ENCODE assay signal across 22 mouse cellular contexts in the genomic region with DNA sequence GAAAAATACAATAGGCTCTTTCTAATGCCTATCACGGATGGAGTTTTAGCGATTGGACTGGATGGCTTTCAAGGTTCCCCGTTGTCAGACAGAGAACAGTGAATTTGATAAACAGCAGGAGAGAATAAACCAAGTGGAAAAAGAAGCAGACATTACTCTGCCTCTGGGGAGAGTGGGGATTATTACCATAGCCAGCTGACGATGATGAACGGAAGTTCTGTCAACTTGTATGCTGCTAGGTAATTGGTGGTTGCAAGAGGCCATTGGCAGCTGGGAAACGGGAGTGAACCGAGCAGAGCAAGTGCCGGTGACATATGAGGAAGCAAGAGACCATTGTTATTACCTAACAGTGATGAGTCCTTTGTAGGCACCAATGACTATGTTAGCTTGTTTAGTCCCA.
DNase-seq lines count a peak whose midpoint lies in the region; ATAC-seq lines count a peak whose summit lies in the region.
"Had no signal": no experiment of that assay in that cellular context is flagged by ENCODE, and none has a peak within 500 bp of the region (broad histone marks: within the 10 kb centered on the region; RNA-seq: fewer than 3 reads in every experiment).

No protein-coding gene starts in this region.

- no peaks in the 10 kb centered on the region for H3K9me3 ChIP-seq in forebrain, embryonic 12.5 days
- no peaks in the 10 kb centered on the region for H3K9me3 ChIP-seq in forebrain, embryonic 16.5 days (ENCODE audit: control insufficient read depth, low read length)
- H3K9me3 ChIP-seq in midbrain, embryonic 13.5 days = no peaks in the 10 kb centered on the region
- no peaks in the 10 kb centered on the region for H3K9me3 ChIP-seq in midbrain, embryonic 10.5 days (replicated peaks)
- H3K9me3 ChIP-seq in hindbrain, embryonic 15.5 days = no peaks in the 10 kb centered on the region
- H3K9me3 ChIP-seq: forebrain, embryonic 10.5 days; heart, embryonic 10.5 days; kidney, embryonic 15.5 days; limb, embryonic 15.5 days had no signal

- H3K27me3 ChIP-seq in forebrain, embryonic 12.5 days = no peaks in the 10 kb centered on the region
- H3K27me3 ChIP-seq in forebrain, embryonic 16.5 days (replicated peaks; ENCODE audit: control insufficient read depth, insufficient read depth, low read length) = no peaks in the 10 kb centered on the region
- H3K27me3 ChIP-seq in midbrain, embryonic 13.5 days = no peaks in the 10 kb centered on the region
- no peaks in the 10 kb centered on the region for H3K27me3 ChIP-seq in midbrain, embryonic 10.5 days (ENCODE audit: low read depth, poor library complexity, severe bottlenecking)
- no peaks in the 10 kb centered on the region for H3K27me3 ChIP-seq in hindbrain, embryonic 15.5 days
- H3K27me3 ChIP-seq: kidney, embryonic 15.5 days; limb, embryonic 15.5 days had no signal

- WGBS in forebrain, embryonic 12.5 days = 72% methylated on average over 8 of the region's 8 CpGs
- WGBS in forebrain, embryonic 16.5 days = 58% methylated on average over 8 of the region's 8 CpGs
- WGBS in midbrain, embryonic 13.5 days = 63% methylated on average over 8 of the region's 8 CpGs
- 90% methylated on average over 8 of the region's 8 CpGs for WGBS in midbrain, embryonic 10.5 days
- 32% methylated on average over 8 of the region's 8 CpGs for WGBS in hindbrain, embryonic 15.5 days

- peak; percentile 46 for ATAC-seq in forebrain, embryonic 12.5 days (ENCODE audit: low FRiP score)
- no peak for ATAC-seq in forebrain, embryonic 16.5 days
- ATAC-seq in midbrain, embryonic 13.5 days = 0 out of 2 replicates have a peak, but pooled peaks have one; percentile 17
- peak; percentile 19; the same call in 1 of the 2 replicates for ATAC-seq in hindbrain, embryonic 15.5 days (ENCODE audit: low FRiP score, low read depth)
- ATAC-seq: intestine, postnatal 0 days had no signal

- no peaks in the 10 kb centered on the region for H3K36me3 ChIP-seq in forebrain, embryonic 12.5 days (replicated peaks)
- H3K36me3 ChIP-seq in forebrain, embryonic 16.5 days (ENCODE audit: control insufficient read depth, insufficient read depth) = no peaks in the 10 kb centered on the region
- H3K36me3 ChIP-seq in midbrain, embryonic 13.5 days = no peaks in the 10 kb centered on the region
- no peaks in the 10 kb centered on the region for H3K36me3 ChIP-seq in midbrain, embryonic 10.5 days
- no peaks in the 10 kb centered on the region for H3K36me3 ChIP-seq in hindbrain, embryonic 15.5 days
- H3K36me3 ChIP-seq: forebrain, embryonic 10.5 days; heart, embryonic 10.5 days; kidney, embryonic 15.5 days; limb, embryonic 15.5 days had no signal

- no peak for DNase-seq in midbrain, embryonic 10.5 days (ENCODE audit: low spot score)
- peak; percentile 43 for DNase-seq in retina, embryonic 14.5 days (ENCODE audit: low spot score)
- DNase-seq in heart, postnatal 36 days = no peak
- no peak for DNase-seq in kidney, postnatal 10 days
- DNase-seq: adrenal gland, postnatal 14 days; cerebellum, adult 9-11 months; gastrocnemius, postnatal 10 days; kidney, postnatal 4 days; layer of hippocampus, adult 9-11 months; lung, embryonic 14.5 days; right cerebral cortex, postnatal 14 days had no signal

- H3K9ac ChIP-seq in forebrain, embryonic 12.5 days = no peak overlapping the region
- H3K9ac ChIP-seq in forebrain, embryonic 16.5 days (replicated peaks; ENCODE audit: low read depth, low read length) = no peak overlapping the region
- no peak overlapping the region for H3K9ac ChIP-seq in midbrain, embryonic 13.5 days (replicated peaks)
- H3K9ac ChIP-seq in hindbrain, embryonic 15.5 days = no peak overlapping the region
- H3K9ac ChIP-seq: kidney, embryonic 15.5 days; limb, embryonic 15.5 days; liver, embryonic 14.5 days; lung, embryonic 14.5 days had no signal

- H3K4me1 ChIP-seq in forebrain, embryonic 12.5 days = no peaks in the 10 kb centered on the region
- no peaks in the 10 kb centered on the region for H3K4me1 ChIP-seq in forebrain, embryonic 16.5 days (replicated peaks; ENCODE audit: control insufficient read depth, insufficient read depth, low read length)
- no peaks in the 10 kb centered on the region for H3K4me1 ChIP-seq in midbrain, embryonic 13.5 days (replicated peaks)
- no peaks in the 10 kb centered on the region for H3K4me1 ChIP-seq in midbrain, embryonic 10.5 days
- 0 out of 2 replicates have a peak, but pooled peaks cover 6% of the 10 kb centered on the region for H3K4me1 ChIP-seq in hindbrain, embryonic 15.5 days (replicated peaks)
- H3K4me1 ChIP-seq: forebrain, embryonic 10.5 days; heart, embryonic 10.5 days; limb, embryonic 15.5 days had no signal

- no peak overlapping the region for H3K27ac ChIP-seq in forebrain, embryonic 12.5 days
- H3K27ac ChIP-seq in forebrain, embryonic 16.5 days (ENCODE audit: low read length) = no peak overlapping the region
- H3K27ac ChIP-seq in midbrain, embryonic 13.5 days = no peak overlapping the region
- no peak overlapping the region for H3K27ac ChIP-seq in midbrain, embryonic 10.5 days (replicated peaks)
- no peak overlapping the region for H3K27ac ChIP-seq in hindbrain, embryonic 15.5 days (replicated peaks)
- H3K27ac ChIP-seq: forebrain, embryonic 10.5 days; heart, embryonic 10.5 days; kidney, embryonic 15.5 days; limb, embryonic 15.5 days; liver, embryonic 14.5 days; stomach, postnatal 0 days had no signal

- intact Hi-C loops in heart, postnatal 36 days (cut with DNase I) = no loop called here

- H3K4me2 ChIP-seq in forebrain, embryonic 12.5 days = no peak overlapping the region
- no peak overlapping the region for H3K4me2 ChIP-seq in forebrain, embryonic 16.5 days (ENCODE audit: low read length)
- H3K4me2 ChIP-seq in midbrain, embryonic 13.5 days (replicated peaks) = no peak overlapping the region
- no peak overlapping the region for H3K4me2 ChIP-seq in hindbrain, embryonic 15.5 days
- H3K4me2 ChIP-seq: kidney, embryonic 15.5 days; limb, embryonic 15.5 days; lung, embryonic 14.5 days had no signal

- H3K4me3 ChIP-seq in forebrain, embryonic 12.5 days (replicated peaks) = no peak overlapping the region
- no peak overlapping the region for H3K4me3 ChIP-seq in forebrain, embryonic 16.5 days (replicated peaks; ENCODE audit: low read length)
- no peak overlapping the region for H3K4me3 ChIP-seq in midbrain, embryonic 13.5 days (replicated peaks)
- no peak overlapping the region for H3K4me3 ChIP-seq in midbrain, embryonic 10.5 days
- no peak overlapping the region for H3K4me3 ChIP-seq in hindbrain, embryonic 15.5 days
- H3K4me3 ChIP-seq: forebrain, embryonic 10.5 days; heart, embryonic 10.5 days; kidney, embryonic 15.5 days; limb, embryonic 15.5 days had no signal
